16 mouse cellular contexts compared by ENCODE assay signal in the genomic region with DNA sequence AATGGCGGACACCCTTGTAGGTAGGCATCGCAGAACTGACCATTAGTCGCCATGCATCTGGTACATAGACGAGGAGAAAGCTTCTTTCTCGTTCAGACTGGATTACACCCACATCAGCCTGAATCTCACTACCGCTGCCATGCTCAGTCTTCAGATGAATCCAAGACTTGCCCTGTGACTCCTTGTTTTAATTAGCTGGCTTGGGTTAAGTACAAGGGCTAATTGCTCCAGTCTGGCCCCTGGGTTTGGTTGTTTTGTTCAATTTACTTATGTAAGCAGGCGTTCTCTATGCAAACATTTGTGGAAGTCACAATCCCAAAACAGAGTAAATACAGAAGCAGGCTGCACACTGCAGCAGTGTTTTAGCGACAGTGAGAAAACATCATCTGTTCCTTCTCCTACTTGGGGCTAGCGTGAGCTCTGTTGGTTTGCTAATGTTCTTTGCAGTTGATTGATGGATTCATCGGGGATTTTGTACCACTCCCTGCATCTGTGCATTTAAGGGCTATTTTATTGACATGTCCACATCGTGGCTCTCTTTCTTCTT.
DNase-seq lines count a peak whose midpoint lies in the region; ATAC-seq and TF ChIP-seq lines count a peak whose summit lies in the region.
"Had no signal": no experiment of that assay in that cellular context is flagged by ENCODE, and none has a peak within 500 bp of the region (broad histone marks: within the 10 kb centered on the region; RNA-seq: fewer than 3 reads in every experiment).

No protein-coding gene starts in this region.

- H3K27ac ChIP-seq in lung, embryonic 14.5 days (ENCODE audit: low read depth), result no peak overlapping the region
- H3K27ac ChIP-seq in embryonic facial prominence, embryonic 14.5 days (replicated peaks; ENCODE audit: low read depth, low read length), result no peak overlapping the region
- H3K27ac ChIP-seq in hindbrain, embryonic 12.5 days, result peak overlapping the region; percentile 55; the same call in 1 of the 2 replicates
- peak overlapping the region; percentile 69 for H3K27ac ChIP-seq in neural tube, embryonic 13.5 days (replicated peaks)
- H3K27ac ChIP-seq: heart, embryonic 13.5 days; kidney, embryonic 15.5 days; limb, embryonic 13.5 days had no signal

- peak; percentile 16; the same call in 1 of the 2 replicates for ATAC-seq in lung, embryonic 14.5 days (ENCODE audit: insufficient read depth)
- 0 out of 2 replicates have a peak, but pooled peaks have one; percentile 19 for ATAC-seq in embryonic facial prominence, embryonic 14.5 days (ENCODE audit: low read depth)
- ATAC-seq in hindbrain, embryonic 12.5 days (ENCODE audit: low FRiP score), result no peak
- no peak for ATAC-seq in neural tube, embryonic 13.5 days (ENCODE audit: low read depth)
- no peak for ATAC-seq in megakaryocyte, adult 5-6 weeks (ENCODE audit: poor library complexity, severe bottlenecking)
- ATAC-seq: CD4-positive, CD25-positive, alpha-beta regulatory T cell, adult 4 months had no signal

- H3K27me3 ChIP-seq in lung, embryonic 14.5 days (ENCODE audit: insufficient read depth, low read length), result no peaks in the 10 kb centered on the region
- no peaks in the 10 kb centered on the region for H3K27me3 ChIP-seq in embryonic facial prominence, embryonic 14.5 days (replicated peaks; ENCODE audit: control insufficient read depth, insufficient read depth, low read length)
- no peaks in the 10 kb centered on the region for H3K27me3 ChIP-seq in hindbrain, embryonic 12.5 days
- no peaks in the 10 kb centered on the region for H3K27me3 ChIP-seq in neural tube, embryonic 13.5 days
- H3K27me3 ChIP-seq: heart, embryonic 13.5 days; kidney, embryonic 15.5 days; limb, embryonic 13.5 days; megakaryocyte, embryonic 14.5 days had no signal

- no peaks in the 10 kb centered on the region for H3K36me3 ChIP-seq in lung, embryonic 14.5 days (ENCODE audit: insufficient read depth)
- no peaks in the 10 kb centered on the region for H3K36me3 ChIP-seq in embryonic facial prominence, embryonic 14.5 days (ENCODE audit: control insufficient read depth, insufficient read depth, low read length)
- H3K36me3 ChIP-seq in hindbrain, embryonic 12.5 days, result no peaks in the 10 kb centered on the region
- H3K36me3 ChIP-seq in neural tube, embryonic 13.5 days, result no peaks in the 10 kb centered on the region
- H3K36me3 ChIP-seq: heart, embryonic 13.5 days; kidney, embryonic 15.5 days; limb, embryonic 13.5 days had no signal

- H3K4me1 ChIP-seq in lung, embryonic 14.5 days (ENCODE audit: insufficient read depth), result no peaks in the 10 kb centered on the region
- H3K4me1 ChIP-seq in embryonic facial prominence, embryonic 14.5 days (ENCODE audit: control insufficient read depth, insufficient read depth, low read length), result peaks cover 27% of the 10 kb centered on the region
- peaks cover 56% of the 10 kb centered on the region for H3K4me1 ChIP-seq in hindbrain, embryonic 12.5 days
- peaks cover 58% of the 10 kb centered on the region for H3K4me1 ChIP-seq in neural tube, embryonic 13.5 days (replicated peaks)
- H3K4me1 ChIP-seq: megakaryocyte, embryonic 14.5 days had no signal

- H3K9ac ChIP-seq in lung, embryonic 14.5 days, result no peak overlapping the region
- H3K9ac ChIP-seq in embryonic facial prominence, embryonic 14.5 days (ENCODE audit: low read depth, low read length), result no peak overlapping the region
- no peak overlapping the region for H3K9ac ChIP-seq in hindbrain, embryonic 12.5 days
- H3K9ac ChIP-seq in neural tube, embryonic 13.5 days, result no peak overlapping the region
- H3K9ac ChIP-seq: heart, embryonic 13.5 days; kidney, embryonic 15.5 days; limb, embryonic 13.5 days had no signal

- no peak overlapping the region for H3K4me2 ChIP-seq in lung, embryonic 14.5 days
- 0 out of 2 replicates have a peak overlapping the region, but pooled peaks have one; percentile 16 for H3K4me2 ChIP-seq in embryonic facial prominence, embryonic 14.5 days (ENCODE audit: low read depth, low read length)
- H3K4me2 ChIP-seq in hindbrain, embryonic 12.5 days (replicated peaks), result no peak overlapping the region
- no peak overlapping the region for H3K4me2 ChIP-seq in neural tube, embryonic 13.5 days
- H3K4me2 ChIP-seq: heart, embryonic 13.5 days; kidney, embryonic 15.5 days; limb, embryonic 13.5 days had no signal

- no peak for DNase-seq in lung, embryonic 14.5 days
- no peak for DNase-seq in lung, postnatal 36 days
- no peak for DNase-seq in embryonic facial prominence, embryonic 14.5 days (ENCODE audit: low spot score)
- DNase-seq in thymus, postnatal 14 days, result no peak
- DNase-seq: cerebellum, postnatal 10 days; gastrocnemius, postnatal 14 days; lung, adult 18-20 months had no signal

- TF ChIP-seq CTCF in lung, embryonic 14.5 days (IDR thresholded peaks at IDR 0.05; ENCODE audit: low read depth), result no peak

- WGBS in lung, embryonic 14.5 days, result 44% methylated on average over 11 of the region's 11 CpGs
- WGBS in embryonic facial prominence, embryonic 14.5 days, result 34% methylated on average over 11 of the region's 11 CpGs
- 44% methylated on average over 11 of the region's 11 CpGs for WGBS in hindbrain, embryonic 12.5 days
- WGBS in neural tube, embryonic 13.5 days, result 43% methylated on average over 11 of the region's 11 CpGs

- no peaks in the 10 kb centered on the region for H3K9me3 ChIP-seq in lung, embryonic 14.5 days (ENCODE audit: low read depth, low read length)
- no peaks in the 10 kb centered on the region for H3K9me3 ChIP-seq in embryonic facial prominence, embryonic 14.5 days (ENCODE audit: control insufficient read depth, low read length)
- H3K9me3 ChIP-seq in hindbrain, embryonic 12.5 days (replicated peaks), result no peaks in the 10 kb centered on the region
- no peaks in the 10 kb centered on the region for H3K9me3 ChIP-seq in neural tube, embryonic 13.5 days
- H3K9me3 ChIP-seq: heart, embryonic 13.5 days; kidney, embryonic 15.5 days; limb, embryonic 13.5 days; megakaryocyte, embryonic 14.5 days had no signal

- no peak overlapping the region for H3K4me3 ChIP-seq in lung, embryonic 14.5 days (ENCODE audit: low read depth, low read length)
- H3K4me3 ChIP-seq in embryonic facial prominence, embryonic 14.5 days (ENCODE audit: low read depth, low read length), result no peak overlapping the region
- H3K4me3 ChIP-seq in hindbrain, embryonic 12.5 days, result no peak overlapping the region
- no peak overlapping the region for H3K4me3 ChIP-seq in neural tube, embryonic 13.5 days
- H3K4me3 ChIP-seq: erythroblast, embryonic 14.5 days; heart, embryonic 13.5 days; kidney, embryonic 15.5 days; limb, embryonic 13.5 days; megakaryocyte, embryonic 14.5 days had no signal

Comparison
In these comparisons a context has a peak if more than half of its experiments do, and no peak if none do; other contexts are left out.
1. ATAC-seq: peak in lung, embryonic 14.5 days (single experiment) and embryonic facial prominence, embryonic 14.5 days (single experiment); none in hindbrain, embryonic 12.5 days (single experiment), neural tube, embryonic 13.5 days (single experiment) and megakaryocyte, adult 5-6 weeks (single experiment).
2. H3K27ac ChIP-seq: peak in hindbrain, embryonic 12.5 days (single experiment) and neural tube, embryonic 13.5 days (single experiment); none in lung, embryonic 14.5 days (single experiment) and embryonic facial prominence, embryonic 14.5 days (single experiment).